Mouse (Mus musculus): ENCODE measurements around the gene Acsl3. TPM values are rescaled to one million over a fixed set of nuclear protein-coding genes. Genes with fewer than 3 reads are reported as not detected.

Acsl3 gene
- polyA plus RNA-seq, 1 experiment from 2014 or later, result 87.1 TPM

DNA sequence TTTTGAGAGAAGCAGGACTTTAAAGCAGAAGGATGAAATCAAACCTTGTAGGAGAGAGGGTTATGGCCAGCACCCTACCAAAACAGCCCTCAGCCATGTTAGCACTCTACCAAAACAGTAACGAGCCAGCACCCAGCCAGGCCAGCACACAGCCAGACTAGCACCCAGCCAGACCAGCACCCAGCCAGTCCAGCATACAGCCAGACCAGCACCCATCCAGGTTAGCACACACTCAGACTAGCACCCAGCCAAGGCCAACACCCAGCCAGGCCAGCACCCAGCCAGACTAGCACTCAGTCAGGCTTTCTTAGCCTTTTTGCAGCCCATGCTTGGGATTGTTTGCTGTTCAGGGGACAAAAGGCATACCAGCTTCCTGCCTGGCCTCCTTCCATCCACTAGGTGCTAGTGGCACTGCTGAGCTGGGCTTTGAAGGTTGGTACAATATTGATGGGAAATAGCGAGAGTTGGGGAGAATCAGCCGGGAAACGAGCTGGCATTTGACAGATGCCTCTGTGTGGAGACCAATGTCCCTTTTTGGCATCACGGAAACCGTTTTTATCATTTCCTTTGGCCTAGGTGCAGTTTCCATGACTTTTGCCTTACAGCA, 68.1 kb downstream of the Acsl3 start:
- WGBS, result 43% methylated on average over 6 of the region's 6 CpGs
- H3K9ac ChIP-seq (ENCODE audit: low read length), result no peak overlapping the region; the same call in 1 of the 2 replicates

DNA sequence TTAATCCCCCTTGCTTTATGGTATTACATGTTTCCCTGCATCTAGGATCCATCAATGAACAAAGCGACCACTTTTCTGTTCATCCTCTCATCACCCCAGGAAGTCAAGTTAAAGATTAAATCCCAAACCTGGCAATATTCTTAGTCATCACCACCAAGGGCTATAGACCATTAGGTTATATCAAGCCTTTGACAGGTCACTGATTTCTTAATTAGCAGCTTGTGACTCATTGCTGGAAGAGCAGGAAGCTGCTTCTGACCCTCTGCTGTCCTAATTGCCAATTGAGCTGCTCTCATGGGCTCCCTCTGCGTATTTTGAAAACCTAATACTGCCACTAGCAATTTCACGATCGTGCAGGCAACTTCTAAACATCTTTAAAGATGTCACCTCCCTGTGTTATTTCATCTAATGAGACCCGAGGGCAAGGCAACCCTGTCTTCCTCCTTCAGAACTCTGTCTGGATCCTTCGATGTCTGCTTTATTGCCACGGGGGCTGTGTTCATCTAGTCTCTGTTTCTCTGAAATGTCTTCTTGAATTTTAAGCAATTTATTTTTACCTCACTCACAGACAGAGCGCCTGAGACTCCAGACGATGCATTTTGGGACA, 72.6 kb downstream of the Acsl3 start:
- no peak for ATAC-seq (replicated peaks; ENCODE audit: extremely low read depth, insufficient read depth, low FRiP score)
- H3K27ac ChIP-seq (ENCODE audit: low read length), result no peak overlapping the region
- peaks cover 3% of the 10 kb centered on the region; the same call in 1 of the 2 replicates for H3K9me3 ChIP-seq (replicated peaks; ENCODE audit: control insufficient read depth, low read length)
- 80% methylated on average over 9 of the region's 9 CpGs for WGBS
- H3K4me2 ChIP-seq (ENCODE audit: low read depth, low read length), result no peak overlapping the region
- H3K9ac ChIP-seq (ENCODE audit: low read length), result no peak overlapping the region
- H3K36me3 ChIP-seq (ENCODE audit: control insufficient read depth, insufficient read depth), result no peaks in the 10 kb centered on the region
- H3K27me3 ChIP-seq (ENCODE audit: control insufficient read depth, insufficient read depth, low read length), result no peaks in the 10 kb centered on the region
- H3K4me3 ChIP-seq (ENCODE audit: low read length), result no peak overlapping the region
- H3K4me1 ChIP-seq (ENCODE audit: control insufficient read depth, insufficient read depth, low read length), result peaks cover 3% of the 10 kb centered on the region; the same call in 1 of the 2 replicates

More for the DNA sequence above, 68.1 kb downstream of the Acsl3 start:
- Histone ChIP-seq H3K4me3 (ENCODE audit: low read length) (no peak overlapping the region), H3K9me3 (replicated peaks; ENCODE audit: control insufficient read depth, low read length) (no peaks in the 10 kb centered on the region), H3K4me2 (ENCODE audit: low read depth, low read length) (no peak overlapping the region), H3K27me3 (ENCODE audit: control insufficient read depth, insufficient read depth, low read length) (no peaks in the 10 kb centered on the region), H3K27ac (ENCODE audit: low read length) (peak overlapping the region; percentile 8; the same call in 1 of the 2 replicates), H3K4me1 (ENCODE audit: control insufficient read depth, insufficient read depth, low read length) (peaks cover 3% of the 10 kb centered on the region; the same call in 1 of the 2 replicates), H3K36me3 (ENCODE audit: control insufficient read depth, insufficient read depth) (no peaks in the 10 kb centered on the region)
- no peak; the same call in 1 of the 2 replicates for ATAC-seq (replicated peaks; ENCODE audit: extremely low read depth, insufficient read depth, low FRiP score)

DNA sequence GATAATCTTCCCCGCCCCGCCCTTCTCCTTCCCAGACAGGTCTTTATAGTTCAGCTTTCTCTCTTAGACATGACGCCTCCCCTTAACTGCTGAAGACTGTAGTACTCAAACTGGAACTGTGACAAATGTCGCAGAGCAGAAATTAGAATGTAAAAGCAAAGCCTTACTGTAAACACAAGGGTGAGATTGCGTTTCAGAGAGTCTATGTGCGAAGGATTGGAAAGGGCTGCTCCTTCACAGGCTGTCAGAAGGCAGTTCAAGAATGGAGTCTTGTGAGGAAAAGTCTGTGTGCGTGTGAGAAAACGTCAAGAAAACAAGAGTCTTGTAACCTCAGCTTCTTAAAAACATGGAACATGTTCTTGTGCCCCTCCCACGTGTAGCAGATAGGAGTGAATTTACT, 74.7 kb downstream of the Acsl3 start:
- H3K27ac ChIP-seq (ENCODE audit: low read length), result no peak overlapping the region
- H3K4me3 ChIP-seq (ENCODE audit: low read length), result no peak overlapping the region
- H3K9me3 ChIP-seq (replicated peaks; ENCODE audit: control insufficient read depth, low read length), result peaks cover 3% of the 10 kb centered on the region; the same call in 1 of the 2 replicates
- no peaks in the 10 kb centered on the region for H3K27me3 ChIP-seq (ENCODE audit: control insufficient read depth, insufficient read depth, low read length)
- ATAC-seq (replicated peaks; ENCODE audit: extremely low read depth, insufficient read depth, low FRiP score), result no peak
- H3K36me3 ChIP-seq (ENCODE audit: control insufficient read depth, insufficient read depth), result no peaks in the 10 kb centered on the region
- no peaks in the 10 kb centered on the region for H3K4me1 ChIP-seq (ENCODE audit: control insufficient read depth, insufficient read depth, low read length)
- no peak overlapping the region for H3K4me2 ChIP-seq (ENCODE audit: low read depth, low read length)
- WGBS, result 84% methylated on average over 9 of the region's 9 CpGs
- H3K9ac ChIP-seq (ENCODE audit: low read length), result no peak overlapping the region

DNA sequence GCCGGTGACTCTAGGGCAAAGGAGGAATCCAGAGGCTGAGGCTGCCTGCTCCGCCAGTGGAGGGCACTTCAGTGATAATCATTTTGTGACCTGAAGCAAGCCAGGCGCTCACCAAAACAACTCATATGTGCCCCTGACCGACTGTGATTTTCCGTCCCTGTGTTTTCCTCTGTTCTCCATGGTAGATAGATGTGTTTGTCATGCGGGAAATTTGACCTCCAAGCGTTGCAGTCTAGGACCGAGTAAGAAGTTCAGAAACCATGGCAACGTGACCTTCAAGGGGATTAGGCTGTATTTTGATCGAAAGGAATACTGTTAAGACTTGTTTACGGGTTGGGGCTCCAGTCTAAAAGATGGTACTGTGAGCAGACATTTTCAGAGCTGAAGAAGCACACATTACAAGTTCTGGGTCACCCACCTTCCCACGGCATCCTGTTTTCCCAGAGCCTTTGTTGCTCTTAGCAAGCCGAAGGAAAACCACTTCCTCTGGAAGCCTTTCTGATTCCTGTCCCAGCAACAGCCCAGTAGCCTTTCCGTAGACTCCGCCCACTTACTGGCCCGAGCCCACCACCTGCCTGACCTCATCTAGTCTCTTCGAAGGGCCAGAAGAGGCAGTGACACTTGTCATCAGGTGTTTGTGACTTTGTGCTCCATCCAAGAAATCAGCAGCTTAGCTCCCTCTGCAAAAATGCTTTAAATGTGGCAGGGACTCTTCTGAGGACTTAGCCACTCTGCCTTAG, 76.8 kb downstream of the Acsl3 start:
- H3K9ac ChIP-seq (ENCODE audit: low read length), result no peak overlapping the region
- ATAC-seq (replicated peaks; ENCODE audit: extremely low read depth, insufficient read depth, low FRiP score), result no peak; the same call in 1 of the 2 replicates
- no peaks in the 10 kb centered on the region for H3K27me3 ChIP-seq (ENCODE audit: control insufficient read depth, insufficient read depth, low read length)
- H3K27ac ChIP-seq (ENCODE audit: low read length), result no peak overlapping the region
- peaks cover 4% of the 10 kb centered on the region; the same call in 1 of the 2 replicates for H3K4me1 ChIP-seq (ENCODE audit: control insufficient read depth, insufficient read depth, low read length)
- H3K4me2 ChIP-seq (ENCODE audit: low read depth, low read length), result no peak overlapping the region
- peaks cover 3% of the 10 kb centered on the region; the same call in 1 of the 2 replicates for H3K9me3 ChIP-seq (replicated peaks; ENCODE audit: control insufficient read depth, low read length)
- no peak overlapping the region for H3K4me3 ChIP-seq (ENCODE audit: low read length)
- WGBS, result 47% methylated on average over 17 of the region's 17 CpGs
- H3K36me3 ChIP-seq (ENCODE audit: control insufficient read depth, insufficient read depth), result no peaks in the 10 kb centered on the region

DNA sequence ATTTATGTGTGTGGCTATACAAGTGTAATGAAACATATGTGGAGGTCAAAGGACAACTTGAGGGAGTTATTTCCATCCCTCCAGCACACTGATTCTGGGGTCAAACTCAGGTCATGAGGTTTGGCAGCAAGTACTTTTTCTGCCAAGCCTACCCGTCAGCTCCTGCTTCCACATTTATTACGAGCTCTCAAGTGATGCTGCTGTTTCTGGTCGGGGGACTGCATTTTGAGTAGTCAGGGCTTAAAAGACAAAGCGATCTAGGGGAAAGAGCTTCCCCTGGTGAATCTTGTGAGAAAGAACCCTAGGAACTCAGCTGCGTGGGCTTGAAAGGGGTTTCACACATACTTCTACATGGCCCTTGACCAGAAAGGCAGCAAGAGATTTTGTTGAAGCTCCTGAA, 80.0 kb downstream of the Acsl3 start:
- Histone ChIP-seq H3K9me3 (replicated peaks; ENCODE audit: control insufficient read depth, low read length) (peaks cover 3% of the 10 kb centered on the region; the same call in 1 of the 2 replicates), H3K27me3 (ENCODE audit: control insufficient read depth, insufficient read depth, low read length) (no peaks in the 10 kb centered on the region), H3K4me2 (ENCODE audit: low read depth, low read length) (no peak overlapping the region), H3K27ac (ENCODE audit: low read length) (no peak overlapping the region), H3K4me1 (ENCODE audit: control insufficient read depth, insufficient read depth, low read length) (peaks cover 4% of the 10 kb centered on the region; the same call in 1 of the 2 replicates), H3K4me3 (ENCODE audit: low read length) (no peak overlapping the region), H3K36me3 (ENCODE audit: control insufficient read depth, insufficient read depth) (no peaks in the 10 kb centered on the region), H3K9ac (ENCODE audit: low read length) (no peak overlapping the region)
- ATAC-seq (replicated peaks; ENCODE audit: extremely low read depth, insufficient read depth, low FRiP score), result no peak
- 39% methylated on average over 5 of the region's 5 CpGs for WGBS

DNA sequence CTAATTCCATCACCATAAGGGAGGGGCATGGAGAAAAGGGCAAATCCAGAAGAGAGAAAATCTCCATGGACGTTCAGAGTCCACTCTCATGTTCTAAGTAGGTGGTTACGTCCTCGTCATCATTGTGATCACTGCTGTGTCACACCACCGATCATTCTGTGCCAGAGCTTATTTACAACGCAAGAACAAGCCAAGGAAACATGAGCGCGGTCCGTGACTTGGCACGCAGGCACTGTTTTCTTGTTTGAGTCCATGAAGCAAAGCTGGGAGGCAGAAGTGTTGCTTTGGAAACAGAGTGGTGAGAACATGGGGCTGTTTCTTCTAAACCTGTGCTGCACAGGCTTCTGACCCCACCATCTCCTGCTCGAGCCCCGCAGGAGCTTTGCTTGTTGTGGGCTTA, 83.1 kb downstream of the Acsl3 start:
- no peak overlapping the region for H3K4me3 ChIP-seq (ENCODE audit: low read length)
- H3K36me3 ChIP-seq (ENCODE audit: control insufficient read depth, insufficient read depth), result no peaks in the 10 kb centered on the region
- H3K9ac ChIP-seq (ENCODE audit: low read length), result no peak overlapping the region
- no peaks in the 10 kb centered on the region for H3K9me3 ChIP-seq (replicated peaks; ENCODE audit: control insufficient read depth, low read length)
- no peak for ATAC-seq (replicated peaks; ENCODE audit: extremely low read depth, insufficient read depth, low FRiP score)
- WGBS, result 91% methylated on average over 11 of the region's 11 CpGs
- no peak overlapping the region for H3K4me2 ChIP-seq (ENCODE audit: low read depth, low read length)
- H3K27ac ChIP-seq (ENCODE audit: low read length), result no peak overlapping the region
- H3K27me3 ChIP-seq (ENCODE audit: control insufficient read depth, insufficient read depth, low read length), result no peaks in the 10 kb centered on the region
- H3K4me1 ChIP-seq (ENCODE audit: control insufficient read depth, insufficient read depth, low read length), result peaks cover 11% of the 10 kb centered on the region; the same call in 1 of the 2 replicates

DNA sequence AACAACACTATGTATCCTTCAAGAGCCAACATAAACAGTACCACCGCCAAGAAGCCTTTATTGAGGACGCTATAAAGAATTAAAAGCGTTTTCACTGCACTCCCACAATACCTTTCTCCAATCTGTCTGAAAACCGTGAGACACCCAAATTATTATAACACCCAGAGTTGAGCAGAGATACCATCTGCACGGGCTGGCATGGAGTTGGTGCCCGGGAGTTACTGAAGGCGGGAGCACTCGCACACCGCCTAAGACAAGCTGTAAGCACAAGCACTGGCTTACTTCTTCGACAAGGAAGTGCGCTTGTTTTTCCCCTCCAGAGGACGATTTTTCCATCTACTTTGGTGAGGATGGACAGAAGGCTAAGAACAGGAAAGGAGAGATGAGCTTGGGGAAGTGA, 84.6 kb downstream of the Acsl3 start:
- peaks cover 14% of the 10 kb centered on the region for H3K4me1 ChIP-seq (ENCODE audit: control insufficient read depth, insufficient read depth, low read length)
- no peak overlapping the region for H3K27ac ChIP-seq (ENCODE audit: low read length)
- no peak for ATAC-seq (replicated peaks; ENCODE audit: extremely low read depth, insufficient read depth, low FRiP score)
- H3K4me2 ChIP-seq (ENCODE audit: low read depth, low read length), result no peak overlapping the region
- no peaks in the 10 kb centered on the region for H3K27me3 ChIP-seq (ENCODE audit: control insufficient read depth, insufficient read depth, low read length)
- WGBS, result 85% methylated on average over 12 of the region's 12 CpGs
- H3K4me3 ChIP-seq (ENCODE audit: low read length), result no peak overlapping the region
- H3K36me3 ChIP-seq (ENCODE audit: control insufficient read depth, insufficient read depth), result no peaks in the 10 kb centered on the region
- no peak overlapping the region for H3K9ac ChIP-seq (ENCODE audit: low read length)
- no peaks in the 10 kb centered on the region; the same call in 1 of the 2 replicates for H3K9me3 ChIP-seq (replicated peaks; ENCODE audit: control insufficient read depth, low read length)

DNA sequence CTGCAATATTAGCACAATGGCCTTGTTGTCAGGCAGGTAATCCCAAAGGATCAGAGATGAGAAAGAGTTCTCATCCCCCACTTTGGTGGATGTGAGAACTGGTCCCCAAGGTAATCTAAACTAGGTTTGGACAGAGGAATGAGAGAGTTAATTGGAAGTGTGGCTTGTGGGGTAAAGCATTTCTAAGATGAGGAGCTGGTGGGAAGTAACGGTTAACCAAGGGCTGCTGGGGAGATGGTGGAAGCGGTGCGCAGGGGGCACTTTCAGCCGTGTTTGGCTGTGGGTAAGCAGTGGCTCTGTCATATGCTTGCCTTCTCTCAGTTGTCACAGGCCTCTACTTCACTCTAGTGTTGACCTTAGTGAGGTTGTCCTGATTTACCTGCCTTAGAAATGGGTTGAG, 85.7 kb downstream of the Acsl3 start:
- Histone ChIP-seq H3K27ac (ENCODE audit: low read length) (no peak overlapping the region), H3K9ac (ENCODE audit: low read length) (no peak overlapping the region), H3K4me3 (ENCODE audit: low read length) (no peak overlapping the region), H3K36me3 (ENCODE audit: control insufficient read depth, insufficient read depth) (no peaks in the 10 kb centered on the region), H3K27me3 (ENCODE audit: control insufficient read depth, insufficient read depth, low read length) (no peaks in the 10 kb centered on the region), H3K4me2 (ENCODE audit: low read depth, low read length) (no peak overlapping the region), H3K9me3 (replicated peaks; ENCODE audit: control insufficient read depth, low read length) (peaks cover 2% of the 10 kb centered on the region; the same call in 1 of the 2 replicates), H3K4me1 (ENCODE audit: control insufficient read depth, insufficient read depth, low read length) (peaks cover 9% of the 10 kb centered on the region)
- no peak for ATAC-seq (replicated peaks; ENCODE audit: extremely low read depth, insufficient read depth, low FRiP score)
- 89% methylated on average over 4 of the region's 4 CpGs for WGBS
